Mouse (Mus musculus) hindbrain, embryonic 11.5 days (tissue): ENCODE measurements at regions not wholly inside any gene's neighbourhood (a gene's known extent, or its start where the extent isn't known, plus 50 kb on each side); places are given as distances from the start of the nearest gene placed in this dataset.

ENCODE experiments used
- ATAC-seq: fragments of 200-750 bp; cut with Nextera tagmentation; 2 replicates; pipeline ENCODE4 v1.8.0; 2017; ENCODE audit warnings: mild to moderate bottlenecking, moderate TSS enrichment, moderate library complexity; ENCODE audit not compliant: low FRiP score
- DNase-seq: peaks from one replicate; pipeline ENCODE4 v3.0.0-alpha.2; 2015; ENCODE audit warnings: low spot score
- H3K27ac ChIP-seq: fragments of 300-500 bp; sonication (generic); 2 replicates; pipeline ENCODE4 v1.5.1; 2014; ENCODE audit warnings: mild to moderate bottlenecking, low read depth, low read length
- H3K27me3 ChIP-seq: fragments of 300-500 bp; sonication (generic); 2 replicates; pipeline ENCODE4 v1.6.1; 2014; ENCODE audit warnings: mild to moderate bottlenecking, low read length, moderate library complexity, mixed read lengths; ENCODE audit not compliant: control insufficient read depth, insufficient read depth
- H3K36me3 ChIP-seq: fragments of 300-500 bp; sonication (generic); 2 replicates; pipeline ENCODE4 v1.6.1; 2014; ENCODE audit warnings: mild to moderate bottlenecking, low read length, moderate library complexity, mixed read lengths; ENCODE audit not compliant: control insufficient read depth, insufficient read depth
- H3K4me1 ChIP-seq: fragments of 300-500 bp; sonication (generic); replicated peaks from 2 replicates; pipeline ENCODE4 v1.6.1; 2014; ENCODE audit warnings: low read length, mixed read lengths; ENCODE audit not compliant: control insufficient read depth, insufficient read depth
- H3K4me2 ChIP-seq: fragments of 300-500 bp; sonication (generic); replicated peaks from 2 replicates; pipeline ENCODE4 v1.6.1; 2014; ENCODE audit warnings: mild to moderate bottlenecking, low read depth, low read length
- H3K4me3 ChIP-seq: fragments of 300-500 bp; sonication (generic); 2 replicates; pipeline ENCODE4 v1.5.1; 2014; ENCODE audit warnings: low read depth, low read length
- H3K9ac ChIP-seq: fragments of 300-500 bp; sonication (generic); 2 replicates; pipeline ENCODE4 v1.6.1; 2014; ENCODE audit warnings: low read depth, low read length
- H3K9me3 ChIP-seq: fragments of 300-500 bp; sonication (generic); 2 replicates; pipeline ENCODE4 v1.6.1; 2016; ENCODE audit warnings: low read length; ENCODE audit not compliant: control insufficient read depth
- WGBS: fragments of 180-500 bp; shearing (Covaris S2); extraction: QIAGEN DNeasy Blood & Tissue Kit; methylation state at CpG from one replicate; pipeline ENCODE4 v1.1.7; 2014; 5-methylcytosine and 5-hydroxymethylcytosine counted together

GRCm38 (mm10) chr1:186808192-186808960 lies 59.2 kb upstream of the Rrp15 start:
- Histone ChIP-seq H3K27me3 (no peaks in the 10 kb centered on the region), H3K36me3 (no peaks in the 10 kb centered on the region), H3K9ac (no peak overlapping the region), H3K27ac (no peak overlapping the region; the same call in 1 of the 2 replicates), H3K4me3 (no peak overlapping the region), H3K4me2 (no peak overlapping the region), H3K9me3 (no peaks in the 10 kb centered on the region), H3K4me1 (no peaks in the 10 kb centered on the region)
- 66% methylated on average over 19 of the region's 19 CpGs for WGBS
- no peak for ATAC-seq
- DNase-seq: no peak

DNA sequence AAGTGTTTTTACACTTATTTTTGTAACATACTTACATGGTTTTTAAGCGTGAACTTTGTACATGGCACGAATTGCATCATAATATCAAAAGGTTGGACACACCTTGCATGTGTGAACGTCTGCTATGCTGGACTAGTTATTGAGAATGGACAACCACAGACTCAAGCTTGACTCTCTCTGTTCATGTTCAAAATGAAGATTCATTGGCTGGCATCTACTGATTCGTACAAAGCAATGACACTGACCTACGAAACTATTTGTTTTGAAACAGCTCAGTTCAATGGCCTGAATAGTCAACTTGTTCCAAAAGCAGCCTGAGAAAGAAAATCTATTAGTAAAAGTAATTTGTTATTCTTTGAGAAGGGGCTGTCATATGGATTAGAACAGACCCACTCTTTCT lies 55.3 kb upstream of the Rrp15 start:
- Histone ChIP-seq H3K27me3 (no peaks in the 10 kb centered on the region), H3K4me3 (no peak overlapping the region), H3K27ac (no peak overlapping the region), H3K9ac (no peak overlapping the region), H3K4me1 (no peaks in the 10 kb centered on the region), H3K4me2 (no peak overlapping the region), H3K36me3 (no peaks in the 10 kb centered on the region), H3K9me3 (no peaks in the 10 kb centered on the region)
- 89% methylated on average over 5 of the region's 5 CpGs for WGBS
- DNase-seq: no peak
- ATAC-seq: no peak
